ENCODE assay signal across 17 mouse cellular contexts in genomic region chr2:170864820-170865219, GRCm38 (mm10).
DNase-seq lines count a peak whose midpoint lies in the region; ATAC-seq and TF ChIP-seq lines count a peak whose summit lies in the region.
"Had no signal": no experiment of that assay in that cellular context is flagged by ENCODE, and none has a peak within 500 bp of the region (broad histone marks: within the 10 kb centered on the region; RNA-seq: fewer than 3 reads in every experiment).

No protein-coding gene starts in this region.

- TF ChIP-seq CTCF in forebrain, postnatal 0 days (IDR thresholded peaks at IDR 0.05; ENCODE audit: low read depth) = no peak

- DNase-seq in Muller cell, postnatal 12 days (ENCODE audit: inconsistent ontology term) = peak; percentile 15
- peak; percentile 55 for DNase-seq in R1 (ENCODE audit: low read depth, low spot score)
- no peak for DNase-seq in forebrain, postnatal 0 days
- no peak for DNase-seq in kidney, postnatal 4 days
- DNase-seq: adrenal gland, adult 2 months; adrenal gland, postnatal 10 days; adrenal gland, postnatal 25 days; cerebellum, adult 11-12 months; cerebellum, adult 2 months; cerebellum, adult 9-10 months had no signal

- H3K4me1 ChIP-seq in megakaryocyte, embryonic 14.5 days = no peaks in the 10 kb centered on the region
- H3K4me1 ChIP-seq in forebrain, postnatal 0 days (ENCODE audit: insufficient read depth) = no peaks in the 10 kb centered on the region
- H3K4me1 ChIP-seq: embryonic facial prominence, embryonic 10.5 days; embryonic facial prominence, embryonic 12.5 days; forebrain, embryonic 13.5 days had no signal

- no peaks in the 10 kb centered on the region for H3K36me3 ChIP-seq in megakaryocyte, embryonic 14.5 days (replicated peaks; ENCODE audit: low read length)
- H3K36me3 ChIP-seq in forebrain, postnatal 0 days (ENCODE audit: insufficient read depth) = no peaks in the 10 kb centered on the region
- H3K36me3 ChIP-seq: embryonic facial prominence, embryonic 10.5 days; embryonic facial prominence, embryonic 12.5 days; forebrain, embryonic 15.5 days had no signal

- no peaks in the 10 kb centered on the region for H3K27me3 ChIP-seq in megakaryocyte, embryonic 14.5 days (replicated peaks)
- H3K27me3 ChIP-seq in forebrain, postnatal 0 days (ENCODE audit: insufficient read depth, low read length) = no peaks in the 10 kb centered on the region
- H3K27me3 ChIP-seq: embryonic facial prominence, embryonic 12.5 days; forebrain, embryonic 13.5 days; forebrain, embryonic 15.5 days; Patski had no signal

- H3K9me3 ChIP-seq in megakaryocyte, embryonic 14.5 days = peaks cover 71% of the 10 kb centered on the region
- no peaks in the 10 kb centered on the region for H3K9me3 ChIP-seq in forebrain, postnatal 0 days (ENCODE audit: low read length)
- H3K9me3 ChIP-seq: embryonic facial prominence, embryonic 10.5 days; embryonic facial prominence, embryonic 12.5 days; forebrain, embryonic 13.5 days; forebrain, embryonic 15.5 days had no signal

- H3K9ac ChIP-seq in forebrain, postnatal 0 days = no peak overlapping the region
- H3K9ac ChIP-seq: embryonic facial prominence, embryonic 12.5 days; forebrain, embryonic 13.5 days; forebrain, embryonic 15.5 days had no signal

- 73% methylated on average over 6 of the region's 6 CpGs for WGBS in forebrain, postnatal 0 days

- H3K4me3 ChIP-seq in megakaryocyte, embryonic 14.5 days (replicated peaks) = peak overlapping the region; percentile 28
- H3K4me3 ChIP-seq in forebrain, postnatal 0 days (ENCODE audit: low read depth, low read length) = no peak overlapping the region
- H3K4me3 ChIP-seq: embryonic facial prominence, embryonic 10.5 days; embryonic facial prominence, embryonic 12.5 days; forebrain, embryonic 13.5 days; forebrain, embryonic 15.5 days had no signal

- no peak overlapping the region for H3K4me2 ChIP-seq in forebrain, postnatal 0 days (ENCODE audit: low read depth)
- H3K4me2 ChIP-seq: embryonic facial prominence, embryonic 12.5 days; forebrain, embryonic 13.5 days; forebrain, embryonic 15.5 days had no signal

- no peak for ATAC-seq in megakaryocyte, adult 5-6 weeks (ENCODE audit: poor library complexity, severe bottlenecking)
- no peak for ATAC-seq in forebrain, postnatal 0 days
- ATAC-seq: forebrain, embryonic 13.5 days; forebrain, embryonic 15.5 days; Patski had no signal

- H3K27ac ChIP-seq in forebrain, postnatal 0 days (ENCODE audit: low read depth, low read length) = no peak overlapping the region
- H3K27ac ChIP-seq: embryonic facial prominence, embryonic 10.5 days; embryonic facial prominence, embryonic 12.5 days; forebrain, embryonic 13.5 days; forebrain, embryonic 15.5 days had no signal

Comparison
In these comparisons a context has a peak if more than half of its experiments do, and no peak if none do; other contexts are left out.
1. DNase-seq: peak in Muller cell, postnatal 12 days (single experiment) and R1 (single experiment); none in forebrain, postnatal 0 days (single experiment) and kidney, postnatal 4 days (0 of 2).